Mouse (Mus musculus): ENCODE measurements around the gene E030025P04Rik.

The E030025P04Rik gene

GRCm38 (mm10) chr11:109144236-109144635 is at the start of gene E030025P04Rik:
TSS of gene E030025P04Rik (minus strand) at chr11:109144369.
- DNase-seq (ENCODE audit: low spot score in 2 of 2) = peak in 1 of 2 experiments; percentile 18

GRCm38 (mm10) chr11:109192673-109193557 is 48.7 kb upstream of the E030025P04Rik start:
- DNase-seq (ENCODE audit: low spot score in 2 of 2) = peak; percentile 37 to 41

- no peak for DNase-seq (ENCODE audit: low spot score in 2 of 2)
These were observed 44.1 kb upstream of the E030025P04Rik start for GRCm38 (mm10) chr11:109188235-109188634.

- no peak for DNase-seq (ENCODE audit: low spot score in 2 of 2)
These were observed 43.5 kb upstream of the E030025P04Rik start for GRCm38 (mm10) chr11:109187631-109188184.

- no peak for DNase-seq (ENCODE audit: low spot score in 2 of 2)
These were observed 36.9 kb upstream of the E030025P04Rik start for GRCm38 (mm10) chr11:109181118-109181517.

GRCm38 (mm10) chr11:109180290-109180689 is 36.1 kb upstream of the E030025P04Rik start:
- DNase-seq (ENCODE audit: low spot score in 2 of 2) = no peak

- DNase-seq (ENCODE audit: low spot score in 2 of 2) = peak in 1 of 2 experiments; percentile 23
These were observed 34.8 kb upstream of the E030025P04Rik start for GRCm38 (mm10) chr11:109178788-109179518.

GRCm38 (mm10) chr11:109175376-109175969 is 31.3 kb upstream of the E030025P04Rik start:
- no peak for DNase-seq (ENCODE audit: low spot score in 2 of 2)

- no peak for DNase-seq (ENCODE audit: low spot score in 2 of 2)
These were observed 28.1 kb upstream of the E030025P04Rik start for GRCm38 (mm10) chr11:109172224-109172623.

GRCm38 (mm10) chr11:109170771-109171170 is 26.6 kb upstream of the E030025P04Rik start:
- DNase-seq (ENCODE audit: low spot score in 2 of 2) = no peak

- DNase-seq (ENCODE audit: low spot score in 2 of 2) = no peak
These were observed 13.5 kb upstream of the E030025P04Rik start for GRCm38 (mm10) chr11:109157694-109158093.

GRCm38 (mm10) chr11:109144890-109145341 is 747 bp upstream of the E030025P04Rik start:
- no peak for DNase-seq (ENCODE audit: low spot score in 2 of 2)

GRCm38 (mm10) chr11:109126482-109126881 is 17.7 kb downstream of the E030025P04Rik start:
- peak; percentile 38 to 39 for DNase-seq (ENCODE audit: low spot score in 2 of 2)

GRCm38 (mm10) chr11:109125451-109125850 is 18.7 kb downstream of the E030025P04Rik start:
- DNase-seq (ENCODE audit: low spot score in 2 of 2) = peak in 1 of 2 experiments; percentile 21

GRCm38 (mm10) chr11:109124284-109124683 is 19.9 kb downstream of the E030025P04Rik start:
- DNase-seq (ENCODE audit: low spot score in 2 of 2) = no peak

- DNase-seq (ENCODE audit: low spot score in 2 of 2) = no peak
These were observed 34.3 kb downstream of the E030025P04Rik start for GRCm38 (mm10) chr11:109109826-109110346.

- no peak for DNase-seq (ENCODE audit: low spot score in 2 of 2)
These were observed 35.1 kb downstream of the E030025P04Rik start for GRCm38 (mm10) chr11:109109056-109109455.

GRCm38 (mm10) chr11:109107518-109108205 is 36.5 kb downstream of the E030025P04Rik start:
- DNase-seq (ENCODE audit: low spot score in 2 of 2) = no peak

- DNase-seq (ENCODE audit: low spot score in 2 of 2) = no peak
These were observed 37.4 kb downstream of the E030025P04Rik start for GRCm38 (mm10) chr11:109106751-109107150.

- no peak for DNase-seq (ENCODE audit: low spot score in 2 of 2)
These were observed 38.0 kb downstream of the E030025P04Rik start for GRCm38 (mm10) chr11:109106181-109106580.

- DNase-seq (ENCODE audit: low spot score in 2 of 2) = no peak
These were observed 40.8 kb downstream of the E030025P04Rik start for GRCm38 (mm10) chr11:109103386-109103785.
